Mouse (Mus musculus): ENCODE data around the gene Emd. TPM values are rescaled to one million over a fixed set of nuclear protein-coding genes. Genes with fewer than 3 reads are reported as not detected.

Emd gene
- total and polyA plus RNA-seq, 3 experiments, result 33.8 to 49.5 (median 37.6) TPM

DNA sequence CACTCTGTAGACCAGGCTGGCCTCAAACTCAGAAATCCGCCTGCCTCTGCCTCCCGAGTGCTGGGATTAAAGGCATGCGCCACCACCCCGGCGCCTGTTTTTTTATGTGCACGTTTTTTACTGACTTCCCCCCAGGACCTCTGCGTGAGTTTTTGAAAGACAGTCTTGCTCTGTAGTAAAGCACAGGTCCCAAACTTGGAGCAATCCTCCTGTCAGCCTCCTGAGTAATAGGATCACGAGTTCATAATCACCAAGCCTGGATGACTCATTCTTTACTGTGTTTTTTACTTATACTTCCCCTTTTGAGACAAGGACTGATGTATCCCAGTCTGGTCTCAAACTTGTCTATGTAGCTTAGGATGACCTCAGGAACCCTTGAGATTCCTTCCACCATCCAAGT is 23.4 kb downstream of the Emd start:
- DNase-seq, result no peak
- Histone ChIP-seq H3K36me3 (ENCODE audit: control insufficient read depth, insufficient read depth, low read length) (no peaks in the 10 kb centered on the region), H3K27ac (no peak overlapping the region), H3K9ac (ENCODE audit: low read depth, low read length) (no peak overlapping the region), H3K4me1 (ENCODE audit: control insufficient read depth, insufficient read depth, low read length) (no peaks in the 10 kb centered on the region; the same call in 1 of the 2 replicates), H3K79me2 (replicated peaks; ENCODE audit: control insufficient read depth, insufficient read depth, low read length) (no peaks in the 10 kb centered on the region), H3K27me3 (ENCODE audit: control insufficient read depth, insufficient read depth, low read length) (no peaks in the 10 kb centered on the region), H3K4me3 (no peak overlapping the region)
- TF ChIP-seq EP300 (IDR thresholded peaks at IDR 0.05; ENCODE audit: insufficient read depth, low read depth, low read length), result no peak
- WGBS, result 64% methylated on average over 8 of the region's 8 CpGs
- intact Hi-C loops (cut with DNase I), result no loop called here

DNA sequence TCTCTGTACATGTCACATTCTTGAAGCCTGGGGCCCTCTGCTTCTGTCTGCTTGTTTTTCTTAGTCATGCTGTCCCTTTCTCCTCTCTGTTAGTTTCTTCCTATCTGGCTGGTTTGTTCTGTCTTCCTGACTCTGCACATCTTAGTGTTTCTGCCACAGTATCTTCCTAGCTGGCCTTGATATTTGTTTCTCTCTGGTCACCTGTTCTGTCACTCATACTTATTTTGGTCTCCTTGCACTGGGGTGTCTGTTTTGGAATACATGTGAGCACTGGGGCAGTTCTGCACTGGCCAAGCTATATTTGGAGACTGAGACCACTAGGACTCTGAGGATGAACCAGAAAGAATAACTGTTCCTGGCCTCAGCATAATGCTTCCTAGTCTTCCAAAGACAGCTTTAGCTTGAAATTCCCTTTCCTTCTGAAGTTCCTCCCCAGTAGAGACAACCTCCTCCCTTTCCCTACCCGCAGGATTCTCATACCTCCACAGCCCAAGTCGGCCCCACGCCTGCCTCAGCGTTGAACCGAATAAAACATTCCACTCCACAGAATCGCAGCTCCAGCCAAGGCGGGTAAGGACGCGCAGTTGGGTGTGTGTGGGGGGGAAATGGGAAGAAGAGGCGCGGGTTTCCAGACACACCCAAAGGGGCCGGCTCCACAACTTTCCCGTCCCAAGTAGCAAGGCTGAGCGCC is 26.7 kb downstream of the Emd start:
- WGBS, result 13% methylated on average over 14 of the region's 14 CpGs
- peak overlapping the region; percentile 91 for H3K27ac ChIP-seq
- H3K36me3 ChIP-seq (ENCODE audit: control insufficient read depth, insufficient read depth, low read length), result no peaks in the 10 kb centered on the region; the same call in 1 of the 2 replicates
- TF ChIP-seq POLR2A (IDR thresholded peaks at IDR 0.05; ENCODE audit: insufficient read depth, low read depth, low read length) (peak; percentile 54; the same call in 1 of the 2 replicates), EP300 (IDR thresholded peaks at IDR 0.05; ENCODE audit: insufficient read depth, low read depth, low read length) (no peak)
- H3K27me3 ChIP-seq (ENCODE audit: control insufficient read depth, insufficient read depth, low read length), result no peaks in the 10 kb centered on the region
- H3K4me1 ChIP-seq (ENCODE audit: control insufficient read depth, insufficient read depth, low read length), result peaks cover 6% of the 10 kb centered on the region
- H3K9ac ChIP-seq (ENCODE audit: low read depth, low read length), result peak overlapping the region; percentile 59
- intact Hi-C loops (cut with DNase I), result loop anchor here (5.0 kb wide), 2 partner anchors 34 to 111 kb away; partner anchors contain the start of genes Fam3a, Flna and Ikbkg
- no peak for DNase-seq
- no peaks in the 10 kb centered on the region; the same call in 1 of the 2 replicates for H3K79me2 ChIP-seq (replicated peaks; ENCODE audit: control insufficient read depth, insufficient read depth, low read length)
- peak overlapping the region; percentile 56 for H3K4me3 ChIP-seq

DNA sequence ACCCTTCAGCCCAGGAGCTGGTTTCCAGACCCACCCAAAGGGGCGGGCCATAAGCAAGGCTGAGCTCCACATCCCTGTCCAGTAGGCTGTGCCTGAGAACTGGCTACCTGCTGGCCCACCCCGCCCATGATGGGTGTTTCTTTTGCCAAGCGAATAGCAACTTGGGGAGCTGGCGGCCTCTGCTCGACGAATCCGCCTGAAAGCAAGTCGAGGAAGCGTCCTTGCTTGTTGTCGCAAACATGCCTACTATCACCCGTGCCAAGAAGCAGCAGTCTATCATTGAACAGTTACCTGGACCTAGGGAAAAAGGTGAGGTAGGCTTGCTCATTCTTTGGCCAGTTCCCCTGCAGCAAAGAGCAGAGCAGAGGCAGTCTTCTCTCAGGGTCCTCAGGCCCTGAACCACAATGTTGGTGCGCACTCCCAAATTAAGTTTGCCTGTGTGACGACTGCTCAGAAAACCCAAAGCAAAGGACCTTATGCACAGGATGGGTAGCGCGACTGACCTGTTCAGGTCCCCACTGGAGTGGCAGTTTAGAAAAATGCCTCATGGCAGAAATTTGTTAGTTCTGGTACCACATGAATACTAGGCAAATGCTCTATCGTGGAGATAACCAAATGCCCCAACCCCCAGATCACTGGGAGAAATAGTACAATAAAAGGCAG is 27.4 kb downstream of the Emd start, which contains the start of the genes Taz and Dnase1l1:
TSS of gene Taz (plus strand) at position 181 of the 663 bp plus-strand sequence.
TSS of gene Dnase1l1 (minus strand) at position 606 of the 663 bp plus-strand sequence.
- 15% methylated on average over 16 of the region's 16 CpGs for WGBS
- Histone ChIP-seq H3K4me1 (ENCODE audit: control insufficient read depth, insufficient read depth, low read length) (peaks cover 6% of the 10 kb centered on the region), H3K4me3 (peak within 1 kb of the TSS; percentile 56), H3K9ac (ENCODE audit: low read depth, low read length) (peak within 1 kb of the TSS; percentile 79), H3K36me3 (ENCODE audit: control insufficient read depth, insufficient read depth, low read length) (no peaks in the 10 kb centered on the region; the same call in 1 of the 2 replicates), H3K79me2 (replicated peaks; ENCODE audit: control insufficient read depth, insufficient read depth, low read length) (no peaks in the 10 kb centered on the region; the same call in 1 of the 2 replicates), H3K27ac (peak within 1 kb of the TSS; percentile 91), H3K27me3 (ENCODE audit: control insufficient read depth, insufficient read depth, low read length) (no peaks in the 10 kb centered on the region)
- TF ChIP-seq EP300 (IDR thresholded peaks at IDR 0.05; ENCODE audit: insufficient read depth, low read depth, low read length) (no peak), CTCF (IDR thresholded peaks at IDR 0.05) (0 out of 2 replicates have a peak, but pooled peaks have one; percentile 22), POLR2A (IDR thresholded peaks at IDR 0.05; ENCODE audit: insufficient read depth, low read depth, low read length) (0 out of 2 replicates have a peak, but pooled peaks have one; percentile 52)
- DNase-seq, result peak; percentile 81 to 90
- intact Hi-C loops (cut with DNase I), result loop anchor here (5.0 kb wide), 2 partner anchors 35 to 110 kb away; partner anchors contain the start of genes Fam3a, Flna and Ikbkg

DNA sequence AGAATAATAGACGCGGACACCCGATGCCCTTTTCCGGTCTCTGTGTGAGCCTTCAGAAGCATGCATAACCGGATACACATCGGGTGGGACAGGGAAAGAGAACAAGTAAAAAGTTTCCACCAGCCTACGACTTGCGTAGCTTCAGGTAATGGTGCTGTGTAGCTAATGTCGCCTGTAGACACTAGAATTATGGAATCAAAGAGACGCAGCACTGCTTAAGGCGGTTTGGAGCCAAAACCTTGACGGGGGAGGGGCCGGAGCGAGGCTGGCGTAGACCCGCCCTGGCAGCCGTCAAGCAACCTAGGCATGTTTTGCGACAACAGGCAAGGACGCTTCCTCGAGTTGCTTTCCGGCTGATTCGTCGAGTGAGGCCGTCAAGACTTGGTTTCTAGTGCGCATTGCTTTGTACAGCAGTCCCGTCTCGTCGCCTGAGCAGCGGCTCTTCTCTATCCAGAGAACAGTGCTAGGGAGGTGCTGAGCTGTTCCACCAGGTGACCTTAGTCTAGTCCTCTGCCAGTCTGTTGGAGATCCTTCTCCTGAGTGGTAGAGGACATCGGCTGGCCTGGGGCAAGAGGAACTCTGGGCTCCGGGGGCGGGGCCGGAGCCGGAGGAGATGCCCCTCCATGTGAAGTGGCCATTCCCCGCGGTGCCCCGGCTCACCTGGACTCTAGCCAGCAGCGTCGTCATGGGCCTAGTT is 28.1 kb downstream of the Emd start:
- Histone ChIP-seq H3K27ac (peak overlapping the region; percentile 91), H3K27me3 (ENCODE audit: control insufficient read depth, insufficient read depth, low read length) (no peaks in the 10 kb centered on the region), H3K9ac (ENCODE audit: low read depth, low read length) (peak overlapping the region; percentile 79), H3K4me1 (ENCODE audit: control insufficient read depth, insufficient read depth, low read length) (peaks cover 6% of the 10 kb centered on the region), H3K36me3 (ENCODE audit: control insufficient read depth, insufficient read depth, low read length) (no peaks in the 10 kb centered on the region; the same call in 1 of the 2 replicates), H3K4me3 (peak overlapping the region; percentile 56), H3K79me2 (replicated peaks; ENCODE audit: control insufficient read depth, insufficient read depth, low read length) (no peaks in the 10 kb centered on the region; the same call in 1 of the 2 replicates)
- TF ChIP-seq EP300 (IDR thresholded peaks at IDR 0.05; ENCODE audit: insufficient read depth, low read depth, low read length) (no peak), POLR2A (IDR thresholded peaks at IDR 0.05; ENCODE audit: insufficient read depth, low read depth, low read length) (peak; percentile 93), CTCF (IDR thresholded peaks at IDR 0.05) (no peak)
- intact Hi-C loops (cut with DNase I), result loop anchor here (5.0 kb wide), 2 partner anchors 35 to 110 kb away; partner anchors contain the start of genes Fam3a, Flna and Ikbkg
- WGBS, result 19% methylated on average over 39 of the region's 39 CpGs
- DNase-seq, result peak; percentile 86 to 90

DNA sequence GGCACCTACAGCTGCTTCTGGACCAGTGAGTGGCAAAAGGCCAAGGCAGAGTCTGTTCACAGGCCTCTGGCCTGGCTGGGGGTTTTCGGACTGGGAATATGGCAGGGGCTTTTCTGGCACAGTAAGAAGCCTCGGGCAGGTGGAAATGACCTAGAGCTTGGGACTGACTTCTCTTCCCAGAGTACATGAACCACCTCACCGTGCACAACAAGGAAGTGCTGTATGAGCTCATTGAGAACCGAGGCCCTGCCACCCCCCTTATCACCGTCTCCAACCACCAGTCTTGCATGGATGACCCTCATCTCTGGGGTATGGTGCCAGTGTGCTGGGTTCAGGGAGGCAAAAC is 28.6 kb downstream of the Emd start:
- TF ChIP-seq EP300 (IDR thresholded peaks at IDR 0.05; ENCODE audit: insufficient read depth, low read depth, low read length), result no peak
- no peak for TF ChIP-seq POLR2A (IDR thresholded peaks at IDR 0.05; ENCODE audit: insufficient read depth, low read depth, low read length)
- TF ChIP-seq CTCF (IDR thresholded peaks at IDR 0.05), result no peak
- Histone ChIP-seq H3K27me3 (ENCODE audit: control insufficient read depth, insufficient read depth, low read length) (no peaks in the 10 kb centered on the region), H3K4me1 (ENCODE audit: control insufficient read depth, insufficient read depth, low read length) (peaks cover 6% of the 10 kb centered on the region), H3K4me3 (peak overlapping the region; percentile 56), H3K36me3 (ENCODE audit: control insufficient read depth, insufficient read depth, low read length) (no peaks in the 10 kb centered on the region; the same call in 1 of the 2 replicates), H3K79me2 (replicated peaks; ENCODE audit: control insufficient read depth, insufficient read depth, low read length) (no peaks in the 10 kb centered on the region; the same call in 1 of the 2 replicates), H3K9ac (ENCODE audit: low read depth, low read length) (peak overlapping the region; percentile 79), H3K27ac (peak overlapping the region; percentile 91)
- DNase-seq, result no peak
- WGBS, result 36% methylated on average over 5 of the region's 5 CpGs
- intact Hi-C loops (cut with DNase I), result loop anchor here (5.0 kb wide), 2 partner anchors 36 to 109 kb away; partner anchors contain the start of genes Fam3a, Flna and Ikbkg

All from heart, adult 2 months (tissue).